Mouse (Mus musculus) left cerebral cortex, postnatal 4 days (tissue): ENCODE data around the gene Slc5a11. TPM values are rescaled to one million over a fixed set of nuclear protein-coding genes. Genes with fewer than 3 reads are reported as not detected.

Experiments used
- total RNA-seq, 2 experiments: library from RNA; stranded (reverse); gene quantifications; 2 replicates each; pipeline ENCODE4 v1.2.3; 2021

Slc5a11 gene
- total RNA-seq, 2 experiments from 2014 or later, result not detected

Other genes with a start within 250 kb of the Slc5a11 start
- gene Rbbp6, start 249.1 kb upstream of the Slc5a11 start, total RNA-seq, result 10 to 100 TPM; 74.4 to 78.6 TPM
- 10 to 100 TPM; 74.2 to 80.5 TPM for gene Tnrc6a, start 90.9 kb upstream of the Slc5a11 start, total RNA-seq
- gene Lcmt1, start 155.0 kb downstream of the Slc5a11 start, total RNA-seq, result 10 to 100 TPM; 87.9 to 93.3 TPM
- 10 to 100 TPM; 13.1 to 17.0 TPM for gene Arhgap17, start 155.1 kb downstream of the Slc5a11 start, total RNA-seq
- gene Aqp8, start 247.5 kb downstream of the Slc5a11 start, total RNA-seq, result not detected